Mouse (Mus musculus) liver, postnatal 0 days (tissue): ENCODE data around the gene Pex14. TPM values are rescaled to one million over a fixed set of nuclear protein-coding genes. Genes with fewer than 3 reads are reported as not detected.

Experiments used
- ATAC-seq: fragments of 200-750 bp; cut with Nextera tagmentation; 2 replicates; pipeline ENCODE4 v1.8.0; 2017; ENCODE audit warnings: mild to moderate bottlenecking, moderate library complexity
- DNase-seq: peaks from one replicate; pipeline ENCODE4 v3.0.0-alpha.2; 2016
- H3K27ac ChIP-seq: fragments of 300-500 bp; sonication (generic); 2 replicates; pipeline ENCODE4 v1.5.1; 2014; ENCODE audit warnings: antibody characterized with exemption, moderate library complexity, mild to moderate bottlenecking, low read depth
- H3K27me3 ChIP-seq: fragments of 300-500 bp; sonication (generic); 2 replicates; pipeline ENCODE4 v1.6.1; 2014; ENCODE audit warnings: low read length, control low read depth, mixed read lengths; ENCODE audit not compliant: insufficient read depth
- H3K36me3 ChIP-seq: fragments of 300-500 bp; sonication (generic); replicated peaks from 2 replicates; pipeline ENCODE4 v1.6.1; 2014; ENCODE audit warnings: mild to moderate bottlenecking, control low read depth, low read length, moderate library complexity, mixed read lengths; ENCODE audit not compliant: insufficient read depth
- H3K4me1 ChIP-seq: fragments of 300-500 bp; sonication (generic); 2 replicates; pipeline ENCODE4 v1.6.1; 2014; ENCODE audit warnings: antibody characterized with exemption, mild to moderate bottlenecking, control low read depth; ENCODE audit not compliant: insufficient read depth
- H3K4me2 ChIP-seq: fragments of 300-500 bp; sonication (generic); 2 replicates; pipeline ENCODE4 v1.6.1; 2014; ENCODE audit warnings: low read depth, mild to moderate bottlenecking, low read length, moderate library complexity, mixed read lengths
- H3K4me3 ChIP-seq: fragments of 300-500 bp; sonication (generic); 2 replicates; pipeline ENCODE4 v1.5.1; 2014; ENCODE audit warnings: low read depth, low read length
- H3K9ac ChIP-seq: fragments of 300-500 bp; sonication (generic); replicated peaks from 2 replicates; pipeline ENCODE4 v1.6.1; 2014; ENCODE audit warnings: mild to moderate bottlenecking, moderate library complexity
- H3K9me3 ChIP-seq: fragments of 300-500 bp; sonication (generic); 2 replicates; pipeline ENCODE4 v1.6.1; 2016; ENCODE audit warnings: mild to moderate bottlenecking, control low read depth, low read length, mixed read lengths
- CTCF ChIP-seq: sonication (generic); IDR thresholded peaks from 2 replicates; pipeline ENCODE4 v1.5.1; 2016; ENCODE audit warnings: antibody characterized with exemption, low read depth
- EP300 ChIP-seq: IDR thresholded peaks from 2 replicates; pipeline ENCODE4 v1.6.1; 2016; ENCODE audit warnings: antibody characterized with exemption, low read depth, mild to moderate bottlenecking
- WGBS: fragments of 180-500 bp; shearing (Covaris S2); extraction: QIAGEN DNeasy Blood & Tissue Kit; methylation state at CpG from one replicate; pipeline ENCODE4 v1.1.7; 2014; ENCODE audit not compliant: insufficient replicate concordance; 5-methylcytosine and 5-hydroxymethylcytosine counted together
- polyA plus RNA-seq: library from polyadenylated mRNA; unstranded; fragments of >200 nt; fragmentation: Nextera tagmentation; extraction: Ambion mirVana; gene quantifications from 2 replicates; pipeline ENCODE4 v1.2.1, GENCODE M21; 2015

The Pex14 gene
- polyA plus RNA-seq, 1 experiment from 2014 or later = 53.6 TPM

GRCm38 (mm10) chr4:148990038-148990437 is 109.6 kb downstream of the Pex14 start:
- no peak overlapping the region for H3K4me2 ChIP-seq
- DNase-seq (no peak), ATAC-seq (no peak)
- H3K4me1 ChIP-seq = no peaks in the 10 kb centered on the region
- H3K9me3 ChIP-seq = no peaks in the 10 kb centered on the region
- H3K36me3 ChIP-seq = 0 out of 2 replicates have a peak, but pooled peaks cover 2% of the 10 kb centered on the region
- H3K27ac ChIP-seq = no peak overlapping the region
- no peak overlapping the region for H3K9ac ChIP-seq
- TF ChIP-seq CTCF (no peak), EP300 (no peak)
- 55% methylated on average over 2 of the region's 2 CpGs for WGBS
- no peak overlapping the region for H3K4me3 ChIP-seq
- H3K27me3 ChIP-seq = no peaks in the 10 kb centered on the region

DNA sequence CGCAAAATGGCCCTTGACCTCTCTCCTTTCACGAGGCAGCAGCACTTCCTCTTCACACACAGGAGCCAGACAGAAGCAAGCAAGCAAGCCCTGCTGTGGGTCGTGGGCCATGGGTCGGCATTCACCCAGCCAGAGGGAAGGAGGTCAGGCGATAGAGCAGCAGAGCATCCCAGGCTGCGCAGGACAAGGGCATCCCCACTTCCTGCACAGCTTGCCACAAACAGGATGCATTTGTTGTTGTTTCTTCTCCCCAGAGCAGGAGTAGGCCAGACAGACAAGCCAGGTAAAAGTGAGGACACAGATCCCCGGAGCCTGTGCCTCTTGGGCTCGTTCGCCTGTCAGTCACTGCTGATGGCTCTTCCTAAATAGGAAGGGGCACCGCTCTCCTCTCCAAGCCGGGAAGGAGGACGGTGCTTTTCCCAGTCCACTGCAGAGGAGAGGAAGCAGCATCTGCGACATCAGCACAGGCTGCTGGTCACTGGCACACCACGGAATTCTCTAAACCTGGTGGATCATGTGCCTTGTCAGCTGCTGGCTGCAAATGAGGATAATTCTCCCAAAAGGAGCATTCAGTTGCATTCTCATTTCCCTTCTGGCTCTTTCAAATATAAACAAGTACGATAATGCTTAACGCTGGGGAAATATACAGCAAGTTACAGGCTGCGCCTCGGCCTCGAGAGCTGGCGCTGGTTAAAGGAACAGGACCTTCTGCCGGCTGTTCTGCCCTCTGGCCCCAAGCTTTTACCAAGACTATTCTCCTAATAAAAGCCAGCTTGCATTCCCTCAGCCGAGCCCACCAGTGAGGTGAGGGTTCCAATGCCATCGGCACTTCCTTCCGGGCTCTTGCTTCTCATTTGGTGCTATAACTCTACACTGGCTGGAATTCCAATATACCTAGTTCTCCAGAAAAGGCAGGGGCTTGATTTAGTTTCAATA is 113.9 kb downstream of the Pex14 start:
- Histone ChIP-seq H3K36me3 (peaks cover 10% of the 10 kb centered on the region), H3K9ac (no peak overlapping the region), H3K27ac (no peak overlapping the region), H3K4me2 (no peak overlapping the region), H3K27me3 (no peaks in the 10 kb centered on the region), H3K4me3 (no peak overlapping the region), H3K9me3 (no peaks in the 10 kb centered on the region), H3K4me1 (no peaks in the 10 kb centered on the region)
- DNase-seq = no peak
- no peak for ATAC-seq
- TF ChIP-seq CTCF (no peak), EP300 (no peak)
- WGBS = 68% methylated on average over 24 of the region's 24 CpGs

- Histone ChIP-seq H3K27me3 (no peaks in the 10 kb centered on the region), H3K4me1 (no peaks in the 10 kb centered on the region), H3K4me3 (no peak overlapping the region), H3K27ac (no peak overlapping the region), H3K4me2 (no peak overlapping the region), H3K36me3 (peaks cover 10% of the 10 kb centered on the region), H3K9ac (no peak overlapping the region), H3K9me3 (no peaks in the 10 kb centered on the region)
- DNase-seq (no peak), ATAC-seq (no peak)
- TF ChIP-seq EP300 = no peak
- TF ChIP-seq CTCF = no peak
- WGBS = 83% methylated on average over 19 of the region's 19 CpGs
Observed at GRCm38 (mm10) chr4:148984701-148985540, 114.8 kb downstream of the Pex14 start.

- no peak overlapping the region for H3K27ac ChIP-seq
- peaks cover 10% of the 10 kb centered on the region for H3K36me3 ChIP-seq
- H3K9ac ChIP-seq = no peak overlapping the region
- DNase-seq (no peak), ATAC-seq (no peak)
- no peak overlapping the region for H3K4me3 ChIP-seq
- H3K4me1 ChIP-seq = no peaks in the 10 kb centered on the region; the same call in 1 of the 2 replicates
- TF ChIP-seq CTCF = no peak
- no peak for TF ChIP-seq EP300
- H3K9me3 ChIP-seq = no peaks in the 10 kb centered on the region
- 83% methylated on average over 6 of the region's 6 CpGs for WGBS
- no peak overlapping the region for H3K4me2 ChIP-seq
- H3K27me3 ChIP-seq = no peaks in the 10 kb centered on the region
Observed at GRCm38 (mm10) chr4:148982274-148982673, 117.4 kb downstream of the Pex14 start.

GRCm38 (mm10) chr4:148979837-148980236 is 119.8 kb downstream of the Pex14 start:
- Histone ChIP-seq H3K4me2 (no peak overlapping the region), H3K4me3 (no peak overlapping the region), H3K27me3 (no peaks in the 10 kb centered on the region), H3K36me3 (peaks cover 10% of the 10 kb centered on the region), H3K9ac (no peak overlapping the region), H3K4me1 (no peaks in the 10 kb centered on the region; the same call in 1 of the 2 replicates), H3K27ac (no peak overlapping the region), H3K9me3 (no peaks in the 10 kb centered on the region)
- TF ChIP-seq EP300 = no peak
- ATAC-seq (no peak), DNase-seq (no peak)
- WGBS = 70% methylated on average over 11 of the region's 11 CpGs

- Histone ChIP-seq H3K27ac (no peak overlapping the region), H3K4me1 (no peaks in the 10 kb centered on the region; the same call in 1 of the 2 replicates), H3K36me3 (peaks cover 8% of the 10 kb centered on the region), H3K9me3 (no peaks in the 10 kb centered on the region), H3K9ac (no peak overlapping the region), H3K4me2 (no peak overlapping the region), H3K4me3 (no peak overlapping the region), H3K27me3 (no peaks in the 10 kb centered on the region)
- WGBS = 81% methylated on average over 11 of the region's 11 CpGs
- DNase-seq = no peak
- TF ChIP-seq EP300 (no peak), CTCF (no peak)
- no peak for ATAC-seq
Observed at GRCm38 (mm10) chr4:148978926-148979325, 120.8 kb downstream of the Pex14 start.
